Mouse (Mus musculus): Measurements from ENCODE around the gene Ndufa8. TPM values are rescaled to one million over a fixed set of nuclear protein-coding genes. Genes with fewer than 3 reads are reported as not detected.
A peak's percentile ranks its signal among the peaks of the same experiment; 100 is the strongest.

Gene Ndufa8
- polyA plus RNA-seq (2016; fragmentation: Nextera tagmentation; extraction: Ambion mirVana) = 203 and 215 TPM in 2 replicates

- peak; percentile 99 for DNase-seq (ENCODE audit: low spot score)
- under 1% methylated on average over 44 of the region's 44 CpGs for WGBS
- peak within 1 kb of the TSS; percentile 84 for H3K27ac ChIP-seq (replicated peaks)
- H3K36me3 ChIP-seq (replicated peaks) = peaks cover 16% of the 10 kb centered on the region
- no peaks in the 10 kb centered on the region for H3K9me3 ChIP-seq
- peak within 1 kb of the TSS; percentile 85 for H3K4me3 ChIP-seq
- H3K27me3 ChIP-seq (replicated peaks; ENCODE audit: low read depth, poor library complexity, severe bottlenecking) = no peaks in the 10 kb centered on the region
- H3K4me1 ChIP-seq = peaks cover 15% of the 10 kb centered on the region
These were observed at the start of gene Ndufa8, which contains the start of gene Morn5 for GRCm38 (mm10) chr2:36048748-36049566. TSS of gene Ndufa8 (minus strand) at chr2:36049406. TSS of gene Morn5 (plus strand) at chr2:36049458.

DNA sequence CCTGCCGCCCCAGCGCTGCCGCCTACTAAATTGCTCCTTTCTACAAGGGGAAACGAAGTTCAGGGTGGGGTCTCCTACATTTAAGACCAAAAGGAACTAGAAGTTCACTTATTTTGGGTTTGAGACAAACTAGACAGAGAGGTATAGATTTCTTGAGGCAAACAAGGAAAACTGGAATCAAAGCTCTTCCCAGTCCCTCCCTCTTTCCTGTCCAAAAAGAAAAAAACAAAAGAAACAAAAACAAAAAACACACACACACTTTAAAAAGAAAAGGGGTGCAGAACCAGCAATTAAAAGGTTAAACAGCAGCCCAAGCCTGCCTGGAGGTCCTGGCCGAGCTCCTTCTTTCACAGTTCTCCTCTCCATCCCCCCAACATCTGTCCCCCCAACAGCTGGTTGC lies 48.8 kb upstream of the Ndufa8 start:
- no peak overlapping the region for H3K27ac ChIP-seq (replicated peaks)
- H3K36me3 ChIP-seq (replicated peaks) = 0 out of 2 replicates have a peak, but pooled peaks cover 3% of the 10 kb centered on the region
- 2% methylated on average over 5 of the region's 5 CpGs for WGBS
- no peak for DNase-seq (ENCODE audit: low spot score)
- H3K9me3 ChIP-seq = no peaks in the 10 kb centered on the region
- H3K4me3 ChIP-seq = peak overlapping the region; percentile 38; the same call in 1 of the 2 replicates
- peaks cover 100% of the 10 kb centered on the region for H3K27me3 ChIP-seq (replicated peaks; ENCODE audit: low read depth, poor library complexity, severe bottlenecking)
- H3K4me1 ChIP-seq = peaks cover 38% of the 10 kb centered on the region

DNA sequence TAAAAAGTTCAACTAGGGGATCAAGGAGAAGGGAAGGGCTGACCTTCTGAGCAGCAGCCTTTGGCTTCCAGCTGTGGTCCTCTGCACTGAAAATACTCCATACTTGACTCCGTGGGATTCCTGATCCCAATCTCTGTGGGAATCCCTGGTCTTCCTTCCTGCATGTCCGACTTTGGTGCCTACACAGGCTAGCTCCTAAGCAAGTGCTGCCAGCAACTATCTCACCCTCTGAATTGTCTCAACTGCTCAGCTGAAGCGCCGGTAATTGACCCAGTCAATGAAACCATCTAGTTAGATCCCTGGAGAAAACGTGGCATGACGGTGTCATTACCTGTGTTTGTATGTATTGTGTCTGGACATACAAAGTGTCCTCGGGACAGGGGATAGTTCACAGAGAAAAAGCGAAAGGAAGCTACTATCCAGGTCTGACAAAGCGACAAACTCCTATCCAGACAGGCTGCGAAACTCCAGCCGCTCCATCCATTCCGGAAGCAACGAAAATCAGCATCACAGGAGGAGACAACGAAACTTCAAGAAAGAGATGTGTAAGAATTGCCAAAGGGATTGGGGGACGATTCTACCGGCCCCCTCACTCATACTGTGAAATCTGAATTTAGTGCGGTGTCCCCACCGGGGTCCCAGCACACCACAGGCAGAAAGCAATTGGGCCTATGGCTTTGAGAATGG lies 48.1 kb upstream of the Ndufa8 start:
- H3K4me3 ChIP-seq = peak overlapping the region; percentile 38; the same call in 1 of the 2 replicates
- H3K4me1 ChIP-seq = peaks cover 37% of the 10 kb centered on the region
- DNase-seq (ENCODE audit: low spot score) = no peak
- H3K36me3 ChIP-seq (replicated peaks) = 0 out of 2 replicates have a peak, but pooled peaks cover 1% of the 10 kb centered on the region
- H3K27ac ChIP-seq (replicated peaks) = no peak overlapping the region
- no peaks in the 10 kb centered on the region for H3K9me3 ChIP-seq
- peaks cover 100% of the 10 kb centered on the region for H3K27me3 ChIP-seq (replicated peaks; ENCODE audit: low read depth, poor library complexity, severe bottlenecking)
- WGBS = 4% methylated on average over 18 of the region's 18 CpGs

GRCm38 (mm10) chr2:36093914-36094475 lies 44.8 kb upstream of the Ndufa8 start:
- Histone ChIP-seq H3K36me3 (replicated peaks) (peaks cover 4% of the 10 kb centered on the region; the same call in 1 of the 2 replicates), H3K9me3 (no peaks in the 10 kb centered on the region), H3K27me3 (replicated peaks; ENCODE audit: low read depth, poor library complexity, severe bottlenecking) (peaks cover 100% of the 10 kb centered on the region), H3K4me1 (peaks cover 37% of the 10 kb centered on the region), H3K4me3 (peak overlapping the region; percentile 15; the same call in 1 of the 2 replicates), H3K27ac (replicated peaks) (no peak overlapping the region)
- no peak for DNase-seq (ENCODE audit: low spot score)
- 7% methylated on average over 31 of the region's 31 CpGs for WGBS

GRCm38 (mm10) chr2:36093301-36093700 lies 44.1 kb upstream of the Ndufa8 start:
- DNase-seq (ENCODE audit: low spot score) = no peak

GRCm38 (mm10) chr2:36092748-36093147 lies 43.5 kb upstream of the Ndufa8 start:
- 4% methylated on average over 4 of the region's 4 CpGs for WGBS
- H3K27me3 ChIP-seq (replicated peaks; ENCODE audit: low read depth, poor library complexity, severe bottlenecking) = peaks cover 100% of the 10 kb centered on the region
- H3K4me1 ChIP-seq = peaks cover 31% of the 10 kb centered on the region
- no peak overlapping the region for H3K27ac ChIP-seq (replicated peaks)
- H3K36me3 ChIP-seq (replicated peaks) = peaks cover 4% of the 10 kb centered on the region; the same call in 1 of the 2 replicates
- no peak for DNase-seq (ENCODE audit: low spot score)
- no peaks in the 10 kb centered on the region for H3K9me3 ChIP-seq
- H3K4me3 ChIP-seq = no peak overlapping the region

More at GRCm38 (mm10) chr2:36093301-36093700, 44.1 kb upstream of the Ndufa8 start:
- WGBS = 16% methylated on average over 7 of the region's 7 CpGs
- H3K36me3 ChIP-seq (replicated peaks) = peaks cover 4% of the 10 kb centered on the region; the same call in 1 of the 2 replicates
- H3K4me3 ChIP-seq = no peak overlapping the region
- no peak overlapping the region for H3K27ac ChIP-seq (replicated peaks)
- peaks cover 100% of the 10 kb centered on the region for H3K27me3 ChIP-seq (replicated peaks; ENCODE audit: low read depth, poor library complexity, severe bottlenecking)
- H3K4me1 ChIP-seq = peaks cover 34% of the 10 kb centered on the region
- H3K9me3 ChIP-seq = no peaks in the 10 kb centered on the region

- H3K27me3 ChIP-seq (replicated peaks; ENCODE audit: low read depth, poor library complexity, severe bottlenecking) = peaks cover 100% of the 10 kb centered on the region
- peak overlapping the region; percentile 58 for H3K4me3 ChIP-seq
- DNase-seq (ENCODE audit: low spot score) = peak; percentile 93
- 0 out of 2 replicates have a peak overlapping the region, but pooled peaks have one; percentile 8 for H3K27ac ChIP-seq (replicated peaks)
- no peaks in the 10 kb centered on the region for H3K9me3 ChIP-seq
- H3K36me3 ChIP-seq (replicated peaks) = peaks cover 8% of the 10 kb centered on the region
- peaks cover 31% of the 10 kb centered on the region for H3K4me1 ChIP-seq
- 2% methylated on average over 70 of the region's 70 CpGs for WGBS
These were observed 41.9 kb upstream of the Ndufa8 start for GRCm38 (mm10) chr2:36090853-36091741.

DNA sequence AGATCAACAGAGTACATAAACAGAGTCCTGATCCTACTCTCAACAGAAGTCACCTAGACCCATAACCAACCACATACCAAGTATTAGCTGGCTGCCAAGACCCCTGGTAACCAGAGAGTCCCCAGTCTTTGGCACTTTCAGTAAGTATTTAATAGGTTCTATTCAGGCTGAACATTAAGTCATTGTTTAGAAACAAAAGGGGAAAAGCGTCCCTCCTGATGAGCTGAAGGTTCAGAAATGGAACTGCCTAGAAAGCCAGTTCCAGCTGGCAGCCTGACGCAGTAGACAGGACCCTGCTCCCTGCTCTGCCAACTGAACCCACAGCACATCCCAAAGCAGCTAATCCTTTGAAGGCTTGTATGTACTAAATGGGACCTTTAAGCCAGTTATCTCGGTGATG lies 40.0 kb upstream of the Ndufa8 start:
- no peak overlapping the region for H3K4me3 ChIP-seq
- WGBS = 56% methylated on average over 3 of the region's 3 CpGs
- H3K9me3 ChIP-seq = no peaks in the 10 kb centered on the region
- H3K27ac ChIP-seq (replicated peaks) = no peak overlapping the region
- peaks cover 23% of the 10 kb centered on the region for H3K36me3 ChIP-seq (replicated peaks)
- peaks cover 99% of the 10 kb centered on the region for H3K27me3 ChIP-seq (replicated peaks; ENCODE audit: low read depth, poor library complexity, severe bottlenecking)
- peaks cover 33% of the 10 kb centered on the region for H3K4me1 ChIP-seq
- DNase-seq (ENCODE audit: low spot score) = no peak

DNA sequence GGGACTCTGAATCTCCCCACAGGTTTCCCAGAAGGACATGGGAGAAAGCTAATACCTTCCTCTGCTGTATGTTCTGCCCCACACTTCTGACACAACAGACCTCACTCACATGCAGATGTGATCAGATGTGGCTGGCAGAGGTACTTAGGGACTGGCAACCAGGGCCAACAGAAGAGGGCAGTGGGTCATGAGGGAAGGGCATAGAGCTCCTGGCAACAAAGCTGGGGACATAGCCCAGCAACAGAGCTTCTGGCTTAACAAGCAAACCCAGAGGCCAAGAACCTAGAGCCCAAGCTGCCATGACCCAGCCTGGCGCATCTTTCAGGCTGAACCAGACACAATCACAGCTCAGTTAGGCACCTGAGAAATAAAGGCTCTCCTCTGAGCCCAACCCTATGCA lies 35.8 kb upstream of the Ndufa8 start:
- Histone ChIP-seq H3K27ac (replicated peaks) (no peak overlapping the region), H3K27me3 (replicated peaks; ENCODE audit: low read depth, poor library complexity, severe bottlenecking) (peaks cover 59% of the 10 kb centered on the region), H3K4me1 (peaks cover 34% of the 10 kb centered on the region), H3K4me3 (no peak overlapping the region), H3K9me3 (no peaks in the 10 kb centered on the region), H3K36me3 (replicated peaks) (peaks cover 31% of the 10 kb centered on the region)
- 86% methylated on average over 1 of the region's 1 CpGs for WGBS
- DNase-seq (ENCODE audit: low spot score) = no peak

DNA sequence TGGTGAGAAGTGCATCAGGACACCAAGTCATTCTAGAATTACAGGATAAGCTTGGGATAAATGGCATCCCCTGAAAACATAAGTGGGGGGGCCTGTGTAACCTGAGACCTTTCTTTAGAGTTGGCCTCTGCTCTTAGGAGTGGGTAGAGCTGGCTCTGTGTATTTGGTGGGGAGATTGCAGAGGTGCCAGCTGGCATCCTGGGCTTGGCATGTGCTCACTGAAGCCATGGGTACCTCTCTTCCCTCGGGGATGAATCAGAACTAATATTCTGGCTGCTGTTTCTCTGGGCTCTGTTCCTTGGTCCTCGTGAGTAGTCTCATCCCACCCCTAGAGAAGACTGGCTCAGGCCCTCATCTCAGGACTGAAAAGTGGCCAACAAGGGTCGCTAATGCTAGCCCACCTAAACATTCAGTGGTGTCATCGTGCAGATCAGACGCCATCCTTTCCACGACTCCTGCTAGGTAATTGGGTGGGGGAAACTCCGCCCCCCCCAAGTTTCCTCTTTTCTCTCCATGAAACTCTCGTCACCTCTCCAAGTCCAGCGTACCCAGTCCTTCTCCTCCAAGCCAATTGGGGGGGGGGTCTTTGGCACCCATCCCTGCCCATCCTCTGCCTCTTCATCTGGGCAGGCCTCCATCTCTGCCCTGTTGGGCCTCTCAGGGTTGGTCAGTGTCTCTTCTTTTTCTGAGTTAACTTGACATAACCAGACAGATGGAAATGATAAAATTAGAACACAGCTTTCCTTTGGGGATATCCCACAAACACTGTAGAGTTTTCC lies 33.8 kb upstream of the Ndufa8 start:
- 81% methylated on average over 9 of the region's 9 CpGs for WGBS
- H3K9me3 ChIP-seq = no peaks in the 10 kb centered on the region
- peaks cover 50% of the 10 kb centered on the region for H3K27me3 ChIP-seq (replicated peaks; ENCODE audit: low read depth, poor library complexity, severe bottlenecking)
- DNase-seq (ENCODE audit: low spot score) = no peak
- no peak overlapping the region for H3K27ac ChIP-seq (replicated peaks)
- H3K4me3 ChIP-seq = no peak overlapping the region
- peaks cover 47% of the 10 kb centered on the region for H3K4me1 ChIP-seq
- H3K36me3 ChIP-seq (replicated peaks) = peaks cover 31% of the 10 kb centered on the region

GRCm38 (mm10) chr2:36081446-36081845 lies 32.2 kb upstream of the Ndufa8 start:
- 22% methylated on average over 9 of the region's 9 CpGs for WGBS
- no peak overlapping the region for H3K4me3 ChIP-seq
- peaks cover 43% of the 10 kb centered on the region for H3K27me3 ChIP-seq (replicated peaks; ENCODE audit: low read depth, poor library complexity, severe bottlenecking)
- peaks cover 61% of the 10 kb centered on the region for H3K4me1 ChIP-seq
- 0 out of 2 replicates have a peak overlapping the region, but pooled peaks have one; percentile 14 for H3K27ac ChIP-seq (replicated peaks)
- peaks cover 30% of the 10 kb centered on the region for H3K36me3 ChIP-seq (replicated peaks)
- DNase-seq (ENCODE audit: low spot score) = no peak
- H3K9me3 ChIP-seq = no peaks in the 10 kb centered on the region
